Mouse (Mus musculus): ENCODE measurements at regions not wholly inside any gene's neighbourhood (a gene's known extent, or its start where the extent isn't known, plus 50 kb on each side); places are given as distances from the start of the nearest gene placed in this dataset.

DNA sequence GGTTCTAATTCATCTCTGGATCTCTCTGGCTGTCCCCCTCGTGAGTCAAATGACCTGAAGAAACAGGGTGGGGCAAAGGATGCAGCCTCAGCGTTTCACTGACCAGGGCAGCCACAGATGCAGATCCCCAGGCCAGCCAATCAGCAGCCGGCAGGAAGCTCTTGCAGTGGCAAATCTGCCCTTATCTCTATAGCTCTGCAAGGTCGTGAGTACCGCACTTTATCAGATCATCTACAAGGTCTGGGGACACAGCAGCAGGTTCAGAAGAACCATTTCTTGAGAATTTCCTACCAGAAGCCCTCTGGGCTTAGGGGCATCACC, 232.9 kb downstream of the Bcl11b start:
- TF ChIP-seq TCF12 (IDR thresholded peaks at IDR 0.05; ENCODE audit: insufficient read depth, poor library complexity, severe bottlenecking) (no peak), POLR2A (IDR thresholded peaks at IDR 0.05; ENCODE audit: insufficient read length, low read depth) (no peak), MYOD1 (IDR thresholded peaks at IDR 0.05; ENCODE audit: control insufficient read depth in 1 of 3, insufficient read length in 2 of 3, low read depth in 2 of 3) (no peak), E2F4 (IDR thresholded peaks at IDR 0.05; ENCODE audit: insufficient read depth) (no peak), MAX (IDR thresholded peaks at IDR 0.05; ENCODE audit: low read depth) (no peak), USF1 (IDR thresholded peaks at IDR 0.05; ENCODE audit: low read depth) (no peak), CEBPB (IDR thresholded peaks at IDR 0.05; ENCODE audit: insufficient read depth, poor library complexity, severe bottlenecking) (no peak), MYOG (IDR thresholded peaks at IDR 0.05; ENCODE audit: control insufficient read depth in 1 of 3, insufficient read depth in 1 of 3, insufficient read length in 2 of 3, low read depth in 2 of 3) (no peak), SRF (IDR thresholded peaks at IDR 0.05; ENCODE audit: control insufficient read depth, insufficient read length, low read depth) (no peak), POLR2AphosphoS2 (IDR thresholded peaks at IDR 0.05; ENCODE audit: insufficient read length, low read depth) (no peak), TCF3 (IDR thresholded peaks at IDR 0.05; ENCODE audit: insufficient read length, low read depth) (no peak)
